Mouse (Mus musculus) hindbrain, embryonic 14.5 days (tissue): ENCODE data around the gene Sept4. TPM values are rescaled to one million over a fixed set of nuclear protein-coding genes. Genes with fewer than 3 reads are reported as not detected.
A peak's percentile ranks its signal among the peaks of the same experiment; 100 is the strongest.

Experiments
- ATAC-seq: fragments of 200-750 bp; cut with Nextera tagmentation; 2 replicates; pipeline ENCODE4 v1.8.0; 2017; ENCODE audit warnings: moderate number of reproducible peaks, mild to moderate bottlenecking, moderate TSS enrichment, moderate library complexity; ENCODE audit not compliant: low FRiP score
- DNase-seq: peaks from one replicate; pipeline ENCODE4 v3.0.0-alpha.2; 2015; ENCODE audit warnings: low spot score
- H3K27ac ChIP-seq: fragments of 300-500 bp; sonication (generic); 2 replicates; pipeline ENCODE4 v1.5.1; 2014; ENCODE audit warnings: mild to moderate bottlenecking, moderate library complexity
- H3K27me3 ChIP-seq: fragments of 300-500 bp; sonication (generic); 2 replicates; pipeline ENCODE4 v1.6.1; 2014; ENCODE audit warnings: mild to moderate bottlenecking, low read length, mixed read lengths; ENCODE audit not compliant: control insufficient read depth, insufficient read depth
- H3K36me3 ChIP-seq: fragments of 300-500 bp; sonication (generic); replicated peaks from 2 replicates; pipeline ENCODE4 v1.6.1; 2014; ENCODE audit not compliant: control insufficient read depth, insufficient read depth
- H3K4me1 ChIP-seq: fragments of 300-500 bp; sonication (generic); replicated peaks from 2 replicates; pipeline ENCODE4 v1.6.1; 2014; ENCODE audit warnings: antibody characterized with exemption, low read length, mixed read lengths; ENCODE audit not compliant: control insufficient read depth, insufficient read depth
- H3K4me2 ChIP-seq: fragments of 300-500 bp; sonication (generic); replicated peaks from 2 replicates; pipeline ENCODE4 v1.6.1; 2014; ENCODE audit warnings: mild to moderate bottlenecking, moderate library complexity
- H3K4me3 ChIP-seq: fragments of 300-500 bp; sonication (generic); replicated peaks from 2 replicates; pipeline ENCODE4 v1.5.1; 2014; ENCODE audit warnings: mild to moderate bottlenecking, low read length
- H3K9ac ChIP-seq: fragments of 300-500 bp; sonication (generic); 2 replicates; pipeline ENCODE4 v1.6.1; 2014
- H3K9me3 ChIP-seq: fragments of 300-500 bp; sonication (generic); 2 replicates; pipeline ENCODE4 v1.6.1; 2016; ENCODE audit warnings: low read length; ENCODE audit not compliant: control insufficient read depth
- WGBS: fragments of 180-500 bp; shearing (Covaris S2); extraction: QIAGEN DNeasy Blood & Tissue Kit; methylation state at CpG from one replicate; pipeline ENCODE4 v1.1.7; 2014; 5-methylcytosine and 5-hydroxymethylcytosine counted together
- polyA plus RNA-seq: library from polyadenylated mRNA; unstranded; fragments of >200 nt; fragmentation: Nextera tagmentation; extraction: Ambion mirVana; gene quantifications from 2 replicates; pipeline ENCODE4 v1.2.1, GENCODE M21; 2014

Sept4 gene
- polyA plus RNA-seq, 1 experiment from 2014 or later, result 26.2 TPM

GRCm38 (mm10) chr11:87553342-87553741, 15.4 kb upstream of the Sept4 start:
- 84% methylated on average over 4 of the region's 4 CpGs for WGBS
- H3K27me3 ChIP-seq, result no peaks in the 10 kb centered on the region
- ATAC-seq, result no peak

GRCm38 (mm10) chr11:87554386-87554785, 14.3 kb upstream of the Sept4 start:
- DNase-seq (no peak), ATAC-seq (no peak)
- Histone ChIP-seq H3K4me2 (no peak overlapping the region), H3K27ac (no peak overlapping the region), H3K4me1 (no peaks in the 10 kb centered on the region), H3K4me3 (no peak overlapping the region), H3K9ac (no peak overlapping the region), H3K36me3 (no peaks in the 10 kb centered on the region), H3K9me3 (no peaks in the 10 kb centered on the region), H3K27me3 (no peaks in the 10 kb centered on the region)
- WGBS, result 49% methylated on average over 5 of the region's 5 CpGs

More at GRCm38 (mm10) chr11:87553342-87553741, 15.4 kb upstream of the Sept4 start:
- Histone ChIP-seq H3K27ac (no peak overlapping the region), H3K36me3 (no peaks in the 10 kb centered on the region), H3K4me2 (no peak overlapping the region), H3K9me3 (no peaks in the 10 kb centered on the region), H3K4me3 (no peak overlapping the region), H3K4me1 (no peaks in the 10 kb centered on the region), H3K9ac (no peak overlapping the region)
- DNase-seq, result no peak

GRCm38 (mm10) chr11:87555106-87555703, 13.5 kb upstream of the Sept4 start:
- Histone ChIP-seq H3K36me3 (no peaks in the 10 kb centered on the region), H3K4me1 (no peaks in the 10 kb centered on the region), H3K4me2 (no peak overlapping the region), H3K27me3 (no peaks in the 10 kb centered on the region), H3K9me3 (no peaks in the 10 kb centered on the region), H3K27ac (0 out of 2 replicates have a peak overlapping the region, but pooled peaks have one; percentile 0), H3K4me3 (no peak overlapping the region), H3K9ac (no peak overlapping the region)
- 48% methylated on average over 2 of the region's 2 CpGs for WGBS
- DNase-seq (no peak), ATAC-seq (no peak)

- no peaks in the 10 kb centered on the region for H3K36me3 ChIP-seq
- no peak overlapping the region for H3K27ac ChIP-seq
- 82% methylated on average over 6 of the region's 6 CpGs for WGBS
- no peak overlapping the region for H3K4me3 ChIP-seq
- no peak for DNase-seq
- H3K9ac ChIP-seq, result no peak overlapping the region
- no peaks in the 10 kb centered on the region for H3K27me3 ChIP-seq
- no peak for ATAC-seq
- no peaks in the 10 kb centered on the region for H3K4me1 ChIP-seq
- H3K4me2 ChIP-seq, result no peak overlapping the region
- no peaks in the 10 kb centered on the region for H3K9me3 ChIP-seq
These were observed 7.5 kb upstream of the Sept4 start for GRCm38 (mm10) chr11:87561208-87561607.

- WGBS, result 75% methylated on average over 3 of the region's 3 CpGs
- no peak for ATAC-seq
- H3K4me2 ChIP-seq, result no peak within 1 kb of the TSS
These were observed 2.2 kb upstream of the Sept4 start, which contains the start of gene Gm11492 for GRCm38 (mm10) chr11:87566501-87566900. TSS of gene Gm11492 (plus strand) at chr11:87566653.

GRCm38 (mm10) chr11:87570743-87571142, 2.0 kb downstream of the Sept4 start:
- 58% methylated on average over 5 of the region's 5 CpGs for WGBS
- H3K4me3 ChIP-seq, result no peak overlapping the region
- no peak for ATAC-seq
- H3K36me3 ChIP-seq, result no peaks in the 10 kb centered on the region
- no peak for DNase-seq
- H3K27ac ChIP-seq, result no peak overlapping the region
- H3K4me1 ChIP-seq, result no peaks in the 10 kb centered on the region
- H3K4me2 ChIP-seq, result no peak overlapping the region
- H3K27me3 ChIP-seq, result no peaks in the 10 kb centered on the region
- no peaks in the 10 kb centered on the region for H3K9me3 ChIP-seq
- H3K9ac ChIP-seq, result no peak overlapping the region

More at GRCm38 (mm10) chr11:87566501-87566900, 2.2 kb upstream of the Sept4 start, which contains the start of gene Gm11492:
- H3K4me3 ChIP-seq, result no peak within 1 kb of the TSS
- H3K27me3 ChIP-seq, result no peaks in the 10 kb centered on the region
- H3K9me3 ChIP-seq, result no peaks in the 10 kb centered on the region
- no peaks in the 10 kb centered on the region for H3K36me3 ChIP-seq
- no peak within 1 kb of the TSS for H3K27ac ChIP-seq
- H3K4me1 ChIP-seq, result no peaks in the 10 kb centered on the region
- no peak within 1 kb of the TSS for H3K9ac ChIP-seq
- DNase-seq, result no peak

- Histone ChIP-seq H3K9ac (no peak overlapping the region), H3K4me2 (no peak overlapping the region), H3K27ac (no peak overlapping the region), H3K36me3 (no peaks in the 10 kb centered on the region), H3K4me3 (no peak overlapping the region), H3K27me3 (no peaks in the 10 kb centered on the region), H3K4me1 (no peaks in the 10 kb centered on the region), H3K9me3 (no peaks in the 10 kb centered on the region)
- ATAC-seq (no peak), DNase-seq (no peak)
- 87% methylated on average over 1 of the region's 1 CpGs for WGBS
These were observed 2.8 kb downstream of the Sept4 start for GRCm38 (mm10) chr11:87571361-87571950.

- H3K9ac ChIP-seq, result no peak overlapping the region
- WGBS, result 82% methylated on average over 7 of the region's 7 CpGs
- H3K9me3 ChIP-seq, result no peaks in the 10 kb centered on the region
- H3K4me2 ChIP-seq, result no peak overlapping the region
- H3K4me1 ChIP-seq, result peaks cover 9% of the 10 kb centered on the region
- no peak overlapping the region for H3K27ac ChIP-seq
- H3K4me3 ChIP-seq, result no peak overlapping the region
- ATAC-seq, result no peak
- DNase-seq, result no peak
- H3K36me3 ChIP-seq, result no peaks in the 10 kb centered on the region
- H3K27me3 ChIP-seq, result no peaks in the 10 kb centered on the region
These were observed 5.0 kb downstream of the Sept4 start for GRCm38 (mm10) chr11:87573751-87574150.

GRCm38 (mm10) chr11:87574520-87575180, 5.9 kb downstream of the Sept4 start:
- DNase-seq (no peak), ATAC-seq (no peak)
- no peak overlapping the region for H3K9ac ChIP-seq
- no peak overlapping the region for H3K4me3 ChIP-seq
- H3K4me2 ChIP-seq, result no peak overlapping the region
- peaks cover 9% of the 10 kb centered on the region for H3K4me1 ChIP-seq
- no peaks in the 10 kb centered on the region for H3K27me3 ChIP-seq
- no peak overlapping the region for H3K27ac ChIP-seq
- no peaks in the 10 kb centered on the region for H3K9me3 ChIP-seq
- 65% methylated on average over 21 of the region's 21 CpGs for WGBS
- H3K36me3 ChIP-seq, result no peaks in the 10 kb centered on the region
